Mouse (Mus musculus) mouse embryonic stem cell (cell line): ENCODE results near the gene Kcna3.

ENCODE experiments used
- in situ Hi-C, 2 experiments: fragments of 300-500 bp; cut with MboI; formaldehyde crosslinking; loops; 1 replicate in 1 of 2; 3 replicates in 1 of 2; pipeline ENCODE4 v1.14.3; 2019 to 2020; ENCODE audit warnings: low sequenced_read_pairs in 2 of 2, low pct_unique_long_range_greater_than_20kb in 1 of 2, mixed read lengths in 1 of 2; ENCODE audit not compliant: unreplicated experiment in 1 of 2

The Kcna3 gene

DNA sequence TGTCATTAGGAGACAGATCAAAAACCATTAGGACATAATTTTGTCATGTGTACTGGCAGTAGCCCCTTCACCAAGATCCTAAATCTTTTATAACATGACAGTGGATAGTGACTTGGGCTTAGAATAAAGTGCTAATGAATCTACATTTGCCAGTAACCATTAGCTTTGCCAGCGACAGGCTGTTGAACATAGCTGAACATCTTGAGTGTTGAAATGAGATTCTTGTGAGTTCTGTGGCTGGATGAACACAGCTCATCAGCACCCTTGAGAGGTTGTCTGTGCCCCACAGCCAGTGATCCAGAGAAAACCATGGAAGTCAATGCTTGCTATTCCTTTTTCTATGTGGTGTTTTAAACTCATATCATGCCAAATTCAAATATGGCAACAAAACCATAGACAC is 5.7 kb downstream of the Kcna3 start:
- in situ Hi-C loops = no loop called here

DNA sequence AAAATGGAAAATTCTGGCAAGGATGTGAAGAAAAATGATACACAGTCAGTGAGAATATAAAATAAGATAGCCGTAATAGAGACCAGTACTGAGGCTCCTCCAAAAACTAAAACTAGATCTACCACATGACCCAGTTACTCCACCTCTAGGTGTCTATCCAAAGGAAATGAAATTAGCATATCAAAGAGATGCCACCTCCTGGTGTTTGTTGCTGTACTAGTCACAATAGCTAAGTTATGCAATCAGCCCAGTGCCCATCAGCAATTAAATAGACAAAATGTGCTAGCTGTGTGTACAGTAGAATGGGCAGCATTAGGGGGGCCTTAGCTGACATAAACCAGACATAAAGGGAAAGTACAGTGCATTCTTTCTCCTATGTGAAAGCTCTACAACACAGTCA is 25.5 kb downstream of the Kcna3 start:
- in situ Hi-C loops = no loop called here

DNA sequence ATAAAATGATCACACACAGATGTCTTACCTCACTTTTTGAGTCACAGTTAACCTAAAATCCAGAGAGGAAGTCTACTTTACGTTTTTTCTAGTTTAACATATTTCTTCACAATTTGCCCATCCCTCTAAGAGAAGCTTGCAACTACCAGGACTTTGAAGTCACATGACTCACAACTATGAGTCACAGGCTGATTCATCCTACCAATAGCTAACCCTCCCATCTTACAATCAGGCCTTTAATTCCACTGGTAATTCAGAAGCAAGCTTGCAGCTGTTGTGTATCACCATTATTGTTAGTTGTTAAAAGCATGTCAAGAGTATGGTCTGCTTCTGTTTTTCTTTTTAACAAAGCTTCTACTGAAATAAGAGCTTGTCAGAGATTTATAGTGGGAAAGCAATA is 26.8 kb downstream of the Kcna3 start:
- in situ Hi-C loops = no loop called here

DNA sequence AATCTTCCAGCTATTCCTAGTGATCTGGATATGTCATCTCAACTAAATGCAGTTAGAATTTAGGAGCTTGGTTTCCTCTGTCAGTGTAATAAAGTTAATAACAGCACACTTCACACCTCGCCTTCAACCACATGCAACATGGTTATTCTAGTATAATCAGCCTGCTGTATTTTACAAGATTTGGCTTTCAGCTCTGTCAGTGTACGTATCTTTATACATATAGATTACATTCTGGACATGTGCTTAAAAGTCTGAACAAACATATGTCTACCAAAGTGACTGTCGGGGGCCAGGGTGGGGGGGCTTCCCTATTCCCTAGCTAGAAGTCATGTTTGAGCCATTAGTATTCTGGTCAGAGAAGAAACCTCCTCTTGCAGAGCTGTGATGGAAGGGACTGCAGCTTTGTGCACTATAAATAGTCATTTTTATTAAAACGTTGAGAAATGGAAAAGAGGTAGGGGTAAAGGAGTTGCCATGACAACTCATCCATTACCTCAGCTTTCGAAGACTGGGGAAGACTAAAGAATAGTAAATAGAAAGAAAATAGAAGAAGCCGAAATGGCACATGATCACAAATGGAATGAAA is 29.6 kb downstream of the Kcna3 start:
- in situ Hi-C loops = no loop called here

DNA sequence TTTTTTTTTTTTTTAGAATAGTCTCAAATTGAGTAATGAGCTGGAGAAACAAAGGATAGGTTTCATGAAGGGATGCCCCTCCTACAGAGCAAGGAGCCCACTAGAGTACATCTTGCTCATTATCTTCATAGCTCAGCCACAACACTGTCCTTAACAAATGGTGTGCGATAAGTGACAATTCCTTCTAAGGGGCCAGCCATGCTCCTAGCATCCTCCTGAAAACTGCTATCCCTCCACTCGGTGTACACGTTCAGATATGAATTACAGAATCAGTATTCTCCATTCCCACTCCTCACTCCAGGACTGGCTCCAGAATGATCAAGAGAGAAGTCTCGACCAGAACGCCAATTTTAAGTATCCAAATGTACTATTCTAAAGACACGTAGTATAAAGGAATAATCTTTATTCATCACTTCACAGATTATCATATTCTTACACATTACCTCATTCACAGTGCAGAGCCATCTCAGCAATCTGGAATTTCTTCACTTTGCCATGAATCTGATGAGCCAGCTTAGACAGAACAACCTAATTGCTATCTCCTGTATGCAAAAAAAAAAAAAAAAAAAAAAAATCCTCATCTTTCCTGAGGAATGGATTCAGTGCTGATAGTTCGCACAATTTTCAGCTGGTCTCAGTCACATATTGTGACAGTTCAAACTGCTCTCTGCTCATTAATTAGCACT is 30.3 kb downstream of the Kcna3 start:
- in situ Hi-C loops = no loop called here

DNA sequence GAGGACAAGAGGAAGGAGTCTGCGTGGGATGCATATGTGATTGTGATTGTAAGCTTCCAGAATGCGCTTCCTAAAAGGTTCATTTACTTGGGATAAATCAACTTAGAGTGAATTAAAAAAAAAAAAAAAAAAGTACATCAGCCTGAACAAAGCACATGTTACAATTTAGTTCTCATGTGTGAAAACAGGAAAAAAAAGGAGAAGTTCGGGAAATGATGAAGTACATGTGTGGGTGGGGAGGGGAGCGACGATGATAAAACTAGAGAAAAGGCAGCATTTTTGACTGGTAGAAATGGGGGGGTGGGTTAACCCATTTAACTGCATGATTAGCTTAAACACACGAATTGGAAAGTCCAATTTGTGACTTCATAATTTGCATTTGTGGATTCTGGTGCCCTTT is 31.3 kb downstream of the Kcna3 start:
- in situ Hi-C loops = no loop called here

DNA sequence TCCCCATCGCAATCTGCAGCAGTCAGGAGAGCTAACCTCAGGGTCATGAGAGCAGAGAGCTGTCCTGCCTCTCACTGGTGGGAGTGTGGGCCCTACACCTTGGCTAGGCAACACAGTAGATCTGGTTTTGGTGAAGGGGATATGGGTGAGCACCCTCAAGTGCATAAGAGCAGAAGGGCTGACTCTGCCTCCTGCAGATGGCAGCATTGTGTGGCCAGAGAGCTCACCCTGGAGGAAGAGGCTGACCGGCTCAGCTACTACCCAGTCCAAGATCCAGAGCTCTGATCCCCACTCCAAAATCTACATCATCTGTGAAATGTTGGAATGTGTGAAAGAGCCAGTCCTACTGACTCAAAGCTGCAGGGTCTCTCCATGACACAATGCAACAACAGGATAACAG is 37.9 kb downstream of the Kcna3 start:
- in situ Hi-C loops = no loop called here

DNA sequence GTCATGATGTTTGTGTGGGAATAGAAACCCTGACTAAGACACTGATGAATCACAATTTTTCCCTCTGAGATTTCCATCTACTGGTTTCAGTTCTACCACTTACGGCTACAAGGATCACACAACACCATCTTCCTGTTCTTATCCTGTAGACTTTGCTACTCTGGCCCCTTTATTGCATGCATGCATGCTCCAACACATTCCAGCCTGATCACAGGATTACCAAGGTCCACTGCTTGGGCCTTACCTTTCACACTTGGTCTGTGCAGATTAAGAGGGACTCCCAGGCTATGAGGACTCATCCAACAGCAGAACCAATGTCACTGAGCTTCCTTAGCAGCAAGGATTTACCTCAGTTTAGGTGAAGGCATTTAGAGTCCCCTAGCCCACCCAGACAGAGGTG is 39.7 kb downstream of the Kcna3 start:
- in situ Hi-C loops = no loop called here

DNA sequence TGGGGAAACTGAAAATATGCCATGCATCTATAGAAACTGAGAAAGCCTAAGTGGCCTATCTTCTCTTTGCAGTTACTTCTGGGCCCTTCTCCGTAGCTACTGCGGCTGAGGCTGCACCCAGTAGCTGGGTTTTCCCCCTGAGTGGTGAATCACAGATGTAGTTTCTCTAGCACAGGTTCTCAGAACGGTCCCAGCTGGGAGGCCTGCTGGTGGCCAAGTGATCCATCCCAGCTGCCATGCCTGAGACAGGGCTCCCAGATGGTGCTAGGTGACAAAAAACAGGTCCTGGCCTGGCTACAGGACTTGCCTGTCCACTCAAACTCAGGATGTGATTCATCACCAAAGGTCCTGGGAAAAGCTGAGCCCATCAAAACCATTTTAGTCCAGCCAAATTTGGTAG is 40.7 kb downstream of the Kcna3 start:
- in situ Hi-C loops = no loop called here

DNA sequence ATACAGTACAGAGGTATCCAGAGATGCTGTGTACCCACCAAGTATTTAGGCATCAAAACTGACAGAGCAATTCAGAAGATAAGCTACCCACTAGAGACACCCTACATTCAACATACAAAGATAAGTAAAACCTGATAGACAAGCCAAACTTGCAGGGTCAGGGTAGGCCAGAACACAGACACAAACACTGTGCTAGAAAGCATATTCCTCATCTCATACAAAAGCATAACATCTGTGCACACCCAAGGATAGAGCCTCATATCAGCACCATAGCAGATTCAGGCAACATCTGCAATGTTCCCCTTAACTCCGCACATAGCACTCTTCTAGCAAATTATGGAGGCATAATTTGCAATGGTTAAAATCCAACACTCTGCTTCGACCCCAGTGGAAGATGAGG is 41.1 kb downstream of the Kcna3 start:
- in situ Hi-C loops = no loop called here

DNA sequence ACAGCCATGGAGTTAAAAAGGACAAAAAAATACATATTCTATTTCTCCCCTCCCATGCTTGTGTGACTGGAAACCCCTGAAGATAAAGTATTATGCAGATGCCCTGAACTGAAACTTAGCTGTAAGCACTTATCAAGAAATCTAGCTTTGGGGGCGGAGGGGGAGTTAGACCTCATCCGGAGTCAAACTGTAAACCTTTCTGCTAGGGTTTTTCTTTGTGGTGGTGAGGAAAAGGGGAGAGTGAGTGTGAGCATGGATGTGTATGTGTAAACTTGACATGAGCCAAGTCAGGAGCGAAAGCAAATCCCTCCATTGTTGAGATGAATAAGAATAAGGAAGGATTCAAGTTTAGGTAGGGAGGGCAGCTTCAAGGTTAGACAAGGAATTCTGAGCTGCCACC is 44.8 kb downstream of the Kcna3 start:
- in situ Hi-C loops = no loop called here

DNA sequence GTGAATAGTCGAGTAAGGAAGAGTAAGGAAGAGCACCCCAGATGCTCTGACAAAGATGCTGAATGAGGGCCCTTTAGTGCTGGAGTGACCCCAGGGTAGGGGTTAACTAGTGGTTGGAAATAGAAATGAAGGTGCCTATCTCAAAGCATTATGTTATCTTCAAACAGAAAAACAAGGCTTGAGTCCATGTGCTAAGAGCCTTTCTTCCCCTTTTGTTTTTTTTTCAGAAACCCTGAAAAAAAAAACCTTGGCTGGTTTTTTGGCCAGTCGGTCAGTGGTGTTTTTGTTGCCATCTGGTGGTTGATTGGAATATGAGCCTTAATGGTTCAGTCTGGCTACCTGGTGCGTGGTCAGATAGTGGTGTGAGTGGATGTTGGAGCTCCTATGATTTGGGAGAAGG is 45.3 kb downstream of the Kcna3 start:
- in situ Hi-C loops = no loop called here

DNA sequence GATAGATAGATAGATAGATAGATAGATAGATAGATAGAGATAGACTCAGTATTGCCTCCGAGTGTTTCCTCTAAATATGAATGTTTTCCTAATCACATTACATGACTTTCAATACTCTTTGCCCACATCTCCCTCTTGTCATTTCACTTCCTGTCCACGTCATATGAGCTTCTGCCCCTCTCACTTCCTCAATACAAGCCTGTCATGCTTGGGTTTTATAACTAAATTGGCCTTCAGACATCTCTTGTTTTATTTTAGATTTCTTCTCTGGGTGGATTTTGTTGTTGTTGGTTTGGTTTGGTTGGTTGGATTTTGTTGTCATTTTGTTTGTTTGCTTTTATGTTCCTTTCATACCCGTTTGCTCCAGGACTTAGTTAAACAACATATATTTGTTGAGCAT is 48.6 kb downstream of the Kcna3 start:
- in situ Hi-C loops = no loop called here

DNA sequence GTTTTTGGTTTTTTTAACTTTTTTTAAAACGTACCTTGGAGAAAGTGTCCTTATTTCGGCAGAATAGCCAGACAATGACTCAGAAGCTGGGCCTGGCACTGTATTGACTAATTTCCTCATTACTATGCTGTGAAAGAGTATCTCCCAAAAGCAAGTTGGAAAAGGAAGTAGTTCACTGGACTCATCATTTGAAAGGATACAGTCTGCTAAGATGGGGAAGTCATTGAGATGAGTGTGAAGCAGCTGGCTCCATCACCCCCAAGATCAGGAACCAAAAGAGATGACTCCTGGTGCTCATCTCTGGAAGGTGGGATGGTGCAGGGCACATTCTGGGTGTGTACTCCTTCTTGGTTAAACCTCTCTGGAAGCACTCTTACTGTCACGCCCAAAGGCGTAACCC is 51.4 kb downstream of the Kcna3 start:
- in situ Hi-C loops = no loop called here
